Mouse (Mus musculus): ENCODE measurements around the gene Batf. TPM values are rescaled to one million over a fixed set of nuclear protein-coding genes. Genes with fewer than 3 reads are reported as not detected.

Batf gene
- total and polyA plus RNA-seq, 2 experiments from 2014 or later: 0.65 TPM; not detected in 1

- Histone ChIP-seq H3K27ac (ENCODE audit: low read depth, low read length) (no peak within 1 kb of the TSS), H3K9ac (peak within 1 kb of the TSS; percentile 31), H3K4me3 (ENCODE audit: low read depth, low read length) (peak within 1 kb of the TSS; percentile 40), H3K4me2 (ENCODE audit: low read depth) (peak within 1 kb of the TSS; percentile 86), H3K27me3 (ENCODE audit: insufficient read depth, low read length) (peaks cover 3% of the 10 kb centered on the region; the same call in 1 of the 2 replicates), H3K36me3 (ENCODE audit: insufficient read depth) (no peaks in the 10 kb centered on the region), H3K9me3 (ENCODE audit: low read length) (no peaks in the 10 kb centered on the region), H3K4me1 (ENCODE audit: insufficient read depth) (peaks cover 4% of the 10 kb centered on the region)
- peak; percentile 82 for TF ChIP-seq CTCF (IDR thresholded peaks at IDR 0.05; ENCODE audit: low read depth)
- WGBS: 1% methylated on average over 50 of the region's 51 CpGs
- ATAC-seq: peak; percentile 94
- peak; percentile 78 for DNase-seq
Measured at GRCm38 (mm10) chr12:85745827-85746695, 59.6 kb downstream of the Batf start, which contains the start of gene Flvcr2. TSS of gene Flvcr2 (plus strand) at chr12:85746539.

GRCm38 (mm10) chr12:85746696-85747219 is 60.3 kb downstream of the Batf start:
- Histone ChIP-seq H3K4me2 (ENCODE audit: low read depth) (peak overlapping the region; percentile 86), H3K27ac (ENCODE audit: low read depth, low read length) (no peak overlapping the region), H3K27me3 (ENCODE audit: insufficient read depth, low read length) (peaks cover 3% of the 10 kb centered on the region; the same call in 1 of the 2 replicates), H3K4me3 (ENCODE audit: low read depth, low read length) (peak overlapping the region; percentile 40), H3K4me1 (ENCODE audit: insufficient read depth) (peaks cover 4% of the 10 kb centered on the region), H3K9me3 (ENCODE audit: low read length) (no peaks in the 10 kb centered on the region), H3K36me3 (ENCODE audit: insufficient read depth) (no peaks in the 10 kb centered on the region), H3K9ac (peak overlapping the region; percentile 31; the same call in 1 of the 2 replicates)
- TF ChIP-seq CTCF (IDR thresholded peaks at IDR 0.05; ENCODE audit: low read depth): no peak
- no peak for DNase-seq
- WGBS: 20% methylated on average over 21 of the region's 21 CpGs
- ATAC-seq: no peak

GRCm38 (mm10) chr12:85747343-85747742 is 60.9 kb downstream of the Batf start:
- 92% methylated on average over 10 of the region's 10 CpGs for WGBS
- Histone ChIP-seq H3K36me3 (ENCODE audit: insufficient read depth) (no peaks in the 10 kb centered on the region), H3K4me1 (ENCODE audit: insufficient read depth) (peaks cover 4% of the 10 kb centered on the region), H3K4me2 (ENCODE audit: low read depth) (0 out of 2 replicates have a peak overlapping the region, but pooled peaks have one; percentile 86), H3K9me3 (ENCODE audit: low read length) (no peaks in the 10 kb centered on the region), H3K27ac (ENCODE audit: low read depth, low read length) (no peak overlapping the region), H3K9ac (no peak overlapping the region), H3K4me3 (ENCODE audit: low read depth, low read length) (no peak overlapping the region), H3K27me3 (ENCODE audit: insufficient read depth, low read length) (peaks cover 3% of the 10 kb centered on the region; the same call in 1 of the 2 replicates)
- TF ChIP-seq CTCF (IDR thresholded peaks at IDR 0.05; ENCODE audit: low read depth): no peak
- no peak for DNase-seq
- no peak for ATAC-seq

GRCm38 (mm10) chr12:85749861-85750260 is 63.4 kb downstream of the Batf start:
- Histone ChIP-seq H3K36me3 (ENCODE audit: insufficient read depth) (no peaks in the 10 kb centered on the region), H3K4me1 (ENCODE audit: insufficient read depth) (peaks cover 4% of the 10 kb centered on the region), H3K9ac (no peak overlapping the region), H3K4me3 (ENCODE audit: low read depth, low read length) (no peak overlapping the region), H3K9me3 (ENCODE audit: low read length) (no peaks in the 10 kb centered on the region), H3K4me2 (ENCODE audit: low read depth) (no peak overlapping the region), H3K27me3 (ENCODE audit: insufficient read depth, low read length) (0 out of 2 replicates have a peak, but pooled peaks cover 3% of the 10 kb centered on the region), H3K27ac (ENCODE audit: low read depth, low read length) (no peak overlapping the region)
- no peak for ATAC-seq
- no peak for TF ChIP-seq CTCF (IDR thresholded peaks at IDR 0.05; ENCODE audit: low read depth)
- DNase-seq: no peak
- 90% methylated on average over 9 of the region's 9 CpGs for WGBS

GRCm38 (mm10) chr12:85752116-85752515 is 65.6 kb downstream of the Batf start:
- no peak overlapping the region for H3K9ac ChIP-seq
- H3K27ac ChIP-seq (ENCODE audit: low read depth, low read length): no peak overlapping the region
- no peak for DNase-seq
- H3K4me3 ChIP-seq (ENCODE audit: low read depth, low read length): no peak overlapping the region
- WGBS: 83% methylated on average over 6 of the region's 6 CpGs
- H3K4me1 ChIP-seq (ENCODE audit: insufficient read depth): no peaks in the 10 kb centered on the region
- H3K9me3 ChIP-seq (ENCODE audit: low read length): no peaks in the 10 kb centered on the region
- H3K4me2 ChIP-seq (ENCODE audit: low read depth): no peak overlapping the region
- H3K36me3 ChIP-seq (ENCODE audit: insufficient read depth): no peaks in the 10 kb centered on the region
- H3K27me3 ChIP-seq (ENCODE audit: insufficient read depth, low read length): no peaks in the 10 kb centered on the region
- no peak for TF ChIP-seq CTCF (IDR thresholded peaks at IDR 0.05; ENCODE audit: low read depth)
- no peak for ATAC-seq

GRCm38 (mm10) chr12:85753223-85753622 is 66.8 kb downstream of the Batf start:
- ATAC-seq (no peak), DNase-seq (no peak)
- no peaks in the 10 kb centered on the region for H3K4me1 ChIP-seq (ENCODE audit: insufficient read depth)
- H3K9me3 ChIP-seq (ENCODE audit: low read length): no peaks in the 10 kb centered on the region
- H3K27ac ChIP-seq (ENCODE audit: low read depth, low read length): no peak overlapping the region
- no peak overlapping the region for H3K9ac ChIP-seq
- H3K36me3 ChIP-seq (ENCODE audit: insufficient read depth): no peaks in the 10 kb centered on the region
- H3K4me3 ChIP-seq (ENCODE audit: low read depth, low read length): no peak overlapping the region
- 48% methylated on average over 2 of the region's 2 CpGs for WGBS
- no peak overlapping the region for H3K4me2 ChIP-seq (ENCODE audit: low read depth)
- no peaks in the 10 kb centered on the region for H3K27me3 ChIP-seq (ENCODE audit: insufficient read depth, low read length)
- no peak for TF ChIP-seq CTCF (IDR thresholded peaks at IDR 0.05; ENCODE audit: low read depth)
